Mouse (Mus musculus) ES-Bruce4 (cell line): ENCODE data around the gene Tmem132c. TPM values are rescaled to one million over a fixed set of nuclear protein-coding genes. Genes with fewer than 3 reads are reported as not detected.

Experiments used
- H3K27ac ChIP-seq: 2 replicates; pipeline ENCODE4 v1.5.1; 2012; ENCODE audit warnings: low read length, inconsistent platforms; ENCODE audit not compliant: insufficient read depth
- H3K27me3 ChIP-seq: 2 replicates; pipeline ENCODE4 v1.6.1; 2012; ENCODE audit warnings: mild to moderate bottlenecking, low read length, inconsistent platforms; ENCODE audit not compliant: control insufficient read depth, poor library complexity, insufficient read depth, severe bottlenecking
- H3K36me3 ChIP-seq: 2 replicates; pipeline ENCODE4 v1.6.1; 2012; ENCODE audit warnings: inconsistent platforms, mild to moderate bottlenecking, low read length, moderate library complexity; ENCODE audit not compliant: control insufficient read depth, poor library complexity, insufficient read depth, severe bottlenecking
- H3K4me1 ChIP-seq: one replicate; pipeline ENCODE4 v1.8.1; 2011; ENCODE audit warnings: low read length; ENCODE audit not compliant: control insufficient read depth, insufficient read depth
- H3K4me3 ChIP-seq: 2 replicates; pipeline ENCODE4 v1.5.1; 2011; ENCODE audit warnings: low read depth, mild to moderate bottlenecking, low read length
- H3K9ac ChIP-seq: 2 replicates; pipeline ENCODE4 v1.6.1; 2012; ENCODE audit warnings: low read depth, mild to moderate bottlenecking, inconsistent platforms; ENCODE audit not compliant: poor library complexity, severe bottlenecking
- H3K9me3 ChIP-seq: replicated peaks from 2 replicates; pipeline ENCODE4 v1.6.1; 2012; ENCODE audit warnings: mild to moderate bottlenecking, low read length, inconsistent platforms; ENCODE audit not compliant: control insufficient read depth, poor library complexity, insufficient read depth, severe bottlenecking
- CTCF ChIP-seq: IDR thresholded peaks from one replicate; pipeline ENCODE4 v1.8.1; 2011; ENCODE audit warnings: low read depth, low read length
- EP300 ChIP-seq: IDR thresholded peaks from 2 replicates; pipeline ENCODE4 v1.6.1; 2011; ENCODE audit warnings: low read depth, low read length; ENCODE audit not compliant: insufficient read depth
- POLR2A ChIP-seq: IDR thresholded peaks from one replicate; pipeline ENCODE4 v1.8.1; 2011; ENCODE audit warnings: low read length; ENCODE audit not compliant: insufficient read depth
- polyA plus RNA-seq: library from polyadenylated mRNA; stranded (reverse); fragments of >200 nt; gene quantifications from 2 replicates; pipeline ENCODE4 v1.2.4, GENCODE M21; 2011; ENCODE audit warnings: low read depth; ENCODE audit not compliant: missing spikeins, insufficient read depth, insufficient read length

The Tmem132c gene
- polyA plus RNA-seq, 1 experiment, result 3.1 TPM

DNA sequence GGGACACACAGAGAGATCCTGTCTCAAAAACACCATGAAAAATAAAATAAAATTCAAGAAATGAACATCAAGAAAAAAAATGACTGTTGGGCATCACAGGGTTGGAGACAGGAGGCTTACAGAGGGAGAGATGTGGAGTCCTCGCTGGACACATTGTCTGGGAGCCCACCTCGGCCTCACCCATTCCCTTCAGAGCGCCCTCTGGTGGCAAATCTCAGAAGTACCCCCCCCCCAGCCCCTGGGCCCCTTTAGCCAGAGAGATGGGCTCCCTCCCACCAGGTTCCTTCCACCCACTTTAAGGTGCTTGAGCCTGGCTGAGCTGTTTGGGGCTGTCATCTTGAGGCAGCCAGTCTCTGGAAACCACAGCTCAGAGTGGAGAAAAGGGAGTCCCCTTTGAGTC, 99.5 kb downstream of the Tmem132c start:
- H3K36me3 ChIP-seq, result no peaks in the 10 kb centered on the region
- no peak overlapping the region for H3K27ac ChIP-seq
- H3K27me3 ChIP-seq, result no peaks in the 10 kb centered on the region
- TF ChIP-seq POLR2A (no peak), CTCF (peak; percentile 46), EP300 (no peak)
- no peaks in the 10 kb centered on the region for H3K9me3 ChIP-seq
- no peaks in the 10 kb centered on the region for H3K4me1 ChIP-seq
- H3K4me3 ChIP-seq, result no peak overlapping the region
- H3K9ac ChIP-seq, result no peak overlapping the region

DNA sequence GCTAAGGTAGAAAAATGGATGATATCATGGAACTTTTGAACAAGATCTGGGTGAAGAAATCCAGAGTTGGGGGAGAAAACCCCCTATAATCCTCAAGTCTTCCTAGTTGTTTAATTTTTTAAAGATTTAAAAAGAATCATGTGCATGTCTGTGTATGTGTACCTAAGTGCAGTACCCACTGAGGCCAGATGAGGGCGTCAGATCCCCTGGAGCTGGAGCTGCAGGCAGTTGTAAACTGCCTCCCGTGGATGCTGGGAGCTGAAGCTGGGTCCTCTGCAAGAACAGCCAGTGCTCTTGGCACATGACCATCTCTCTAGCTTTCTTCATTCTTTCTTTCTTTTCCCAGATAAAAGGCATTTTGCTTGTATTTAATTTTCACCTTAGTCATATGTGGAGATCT, 103.1 kb downstream of the Tmem132c start:
- no peaks in the 10 kb centered on the region for H3K4me1 ChIP-seq
- H3K9me3 ChIP-seq, result no peaks in the 10 kb centered on the region
- TF ChIP-seq CTCF (peak; percentile 20), POLR2A (no peak), EP300 (no peak)
- H3K4me3 ChIP-seq, result no peak overlapping the region
- no peak overlapping the region for H3K27ac ChIP-seq
- no peaks in the 10 kb centered on the region for H3K36me3 ChIP-seq
- H3K9ac ChIP-seq, result no peak overlapping the region
- no peaks in the 10 kb centered on the region for H3K27me3 ChIP-seq

DNA sequence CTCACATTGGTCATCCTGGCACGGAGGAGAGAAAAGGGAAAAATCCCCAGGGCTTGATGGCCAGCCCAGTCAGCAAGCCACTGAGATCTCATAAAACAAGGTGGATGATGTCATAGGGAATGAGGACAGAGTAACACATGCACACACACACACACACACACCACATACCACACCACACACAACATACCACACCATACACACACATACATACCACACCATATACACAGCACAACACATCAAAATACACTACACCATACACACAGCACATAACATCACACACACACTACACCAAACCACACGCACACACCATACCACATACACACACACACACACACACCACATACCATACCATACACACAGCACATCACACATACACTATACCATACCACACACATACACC, 104.8 kb downstream of the Tmem132c start:
- Histone ChIP-seq H3K9ac (no peak overlapping the region), H3K4me3 (no peak overlapping the region), H3K9me3 (no peaks in the 10 kb centered on the region), H3K27me3 (no peaks in the 10 kb centered on the region), H3K27ac (no peak overlapping the region), H3K4me1 (no peaks in the 10 kb centered on the region), H3K36me3 (no peaks in the 10 kb centered on the region)
- no peak for TF ChIP-seq POLR2A
- no peak for TF ChIP-seq CTCF
- no peak for TF ChIP-seq EP300

DNA sequence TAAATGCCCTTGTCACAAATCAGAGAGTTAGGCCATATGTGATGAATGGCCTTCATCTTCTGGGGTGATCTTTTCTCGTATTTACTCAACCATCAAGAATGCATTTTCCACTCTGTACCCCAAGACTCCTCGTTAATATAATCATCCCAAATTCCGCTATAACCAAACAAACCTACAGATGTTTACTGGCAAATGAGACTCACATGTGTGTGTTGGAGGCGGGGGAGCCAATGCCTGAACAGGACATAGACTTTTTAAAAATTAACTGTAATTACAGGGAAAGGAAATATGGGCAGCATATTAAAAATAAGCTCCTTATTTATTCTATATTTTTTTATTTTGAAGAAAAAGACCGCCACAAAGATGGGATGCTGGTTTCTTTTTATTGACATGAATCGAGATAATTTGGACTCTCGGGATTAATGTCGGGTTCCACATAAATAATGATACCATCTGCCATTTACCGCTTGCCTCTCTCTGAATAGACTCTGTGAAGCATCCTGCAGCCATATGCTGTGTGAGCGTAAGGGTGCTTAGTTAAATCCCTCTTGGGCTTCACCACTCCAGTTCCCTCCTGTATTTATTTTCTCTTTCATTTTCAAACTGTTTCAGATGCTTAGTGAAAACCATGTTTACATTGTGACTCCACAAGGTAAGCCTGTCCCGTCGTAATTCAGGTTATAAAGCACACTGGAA, 105.6 kb downstream of the Tmem132c start:
- no peaks in the 10 kb centered on the region for H3K27me3 ChIP-seq
- no peaks in the 10 kb centered on the region for H3K36me3 ChIP-seq
- TF ChIP-seq POLR2A, result no peak
- no peak for TF ChIP-seq CTCF
- no peak for TF ChIP-seq EP300
- H3K27ac ChIP-seq, result no peak overlapping the region
- no peaks in the 10 kb centered on the region for H3K4me1 ChIP-seq
- H3K9ac ChIP-seq, result no peak overlapping the region
- no peaks in the 10 kb centered on the region for H3K9me3 ChIP-seq
- no peak overlapping the region for H3K4me3 ChIP-seq

DNA sequence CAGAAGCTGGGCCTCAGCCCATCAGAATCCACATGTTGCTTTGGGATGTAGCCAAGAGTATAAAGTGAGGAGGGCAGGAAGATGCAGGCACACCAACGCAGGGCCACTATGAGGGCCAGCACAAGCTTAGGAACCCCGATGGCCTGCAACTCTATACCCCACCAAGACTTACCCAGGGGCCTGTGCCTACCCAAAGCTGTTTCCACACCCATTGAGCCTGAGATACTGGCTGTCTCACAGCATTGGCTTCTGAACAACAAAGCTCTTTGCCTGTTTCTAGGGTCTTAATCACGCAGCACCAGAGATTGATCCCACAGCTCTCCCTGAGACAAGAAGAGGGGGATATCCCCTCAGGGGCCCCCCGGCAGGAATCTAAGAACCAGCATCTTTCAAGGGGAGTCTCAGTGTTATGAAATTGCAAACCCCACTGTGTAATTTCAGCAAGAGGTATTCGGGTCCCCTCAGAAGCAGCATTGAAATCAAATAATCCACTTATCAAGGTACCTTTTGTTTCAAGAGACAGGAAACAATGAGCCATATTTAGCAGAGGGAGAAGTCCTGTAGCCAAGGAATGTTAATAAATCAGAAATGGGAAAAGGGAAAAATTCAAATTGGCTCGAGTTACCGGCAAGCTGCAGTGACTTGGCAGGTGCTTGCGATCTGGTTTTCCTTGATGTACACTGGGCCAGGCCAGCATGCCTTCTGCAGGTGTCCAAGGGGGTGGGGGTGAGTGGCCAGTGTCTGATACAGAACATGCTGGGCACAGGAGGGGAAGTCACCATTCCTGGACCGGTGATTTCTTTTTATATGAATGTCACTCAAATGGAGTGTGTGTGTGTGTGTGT, 107.8 kb downstream of the Tmem132c start:
- no peak overlapping the region for H3K4me3 ChIP-seq
- TF ChIP-seq EP300, result no peak
- no peaks in the 10 kb centered on the region for H3K9me3 ChIP-seq
- H3K9ac ChIP-seq, result no peak overlapping the region
- no peaks in the 10 kb centered on the region for H3K4me1 ChIP-seq
- H3K27me3 ChIP-seq, result no peaks in the 10 kb centered on the region
- no peaks in the 10 kb centered on the region for H3K36me3 ChIP-seq
- no peak overlapping the region for H3K27ac ChIP-seq

DNA sequence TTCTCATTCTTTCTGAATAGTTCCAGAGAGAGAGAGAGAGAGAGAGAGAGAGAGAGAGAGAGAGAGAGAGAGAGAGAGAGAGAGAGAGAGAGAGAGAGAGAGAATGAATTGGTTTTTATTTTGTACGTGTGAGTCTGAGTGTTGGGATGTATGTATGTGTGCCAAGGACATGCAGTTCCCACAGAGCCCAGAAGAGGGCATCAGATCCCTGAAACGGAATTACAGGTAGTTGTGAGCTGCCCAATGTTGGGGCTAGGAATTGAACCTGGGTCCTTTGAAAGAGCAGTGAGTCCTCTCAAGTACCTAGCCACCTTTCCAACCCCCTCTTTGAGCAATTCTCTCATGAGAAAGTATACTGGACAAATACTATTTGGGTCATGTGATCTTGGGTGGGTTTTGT, 111.4 kb downstream of the Tmem132c start:
- Histone ChIP-seq H3K4me1 (no peaks in the 10 kb centered on the region), H3K36me3 (no peaks in the 10 kb centered on the region), H3K27me3 (no peaks in the 10 kb centered on the region), H3K27ac (no peak overlapping the region), H3K4me3 (no peak overlapping the region), H3K9ac (no peak overlapping the region), H3K9me3 (no peaks in the 10 kb centered on the region)
- peak; percentile 31 for TF ChIP-seq CTCF
- no peak for TF ChIP-seq EP300
